Mouse (Mus musculus) embryonic fibroblast, embryonic 13.5 days (primary cell): ENCODE measurements at regions not wholly inside any gene's neighbourhood (a gene's known extent, or its start where the extent isn't known, plus 50 kb on each side); places are given as distances from the start of the nearest gene placed in this dataset.

Experiments used
- H3K27ac ChIP-seq: 2 replicates; pipeline ENCODE4 v1.5.1; 2012; ENCODE audit warnings: low read length, control low read depth, inconsistent platforms; ENCODE audit not compliant: insufficient read depth
- H3K4me1 ChIP-seq: 2 replicates; pipeline ENCODE4 v1.6.1; 2011; ENCODE audit warnings: low read length; ENCODE audit not compliant: control insufficient read depth, insufficient read depth
- H3K4me3 ChIP-seq: 2 replicates; pipeline ENCODE4 v1.5.1; 2011; ENCODE audit warnings: mild to moderate bottlenecking, control low read depth, low read length; ENCODE audit not compliant: insufficient read depth
- CTCF ChIP-seq: IDR thresholded peaks from 2 replicates; pipeline ENCODE4 v1.5.1; 2011; ENCODE audit warnings: mild to moderate bottlenecking, control low read depth, low read length, moderate library complexity, borderline replicate concordance; ENCODE audit not compliant: insufficient read depth
- POLR2A ChIP-seq: IDR thresholded peaks from 2 replicates; pipeline ENCODE4 v1.6.1; 2011; ENCODE audit warnings: low read depth, mild to moderate bottlenecking, control low read depth, low read length, moderate library complexity

GRCm38 (mm10) chr15:62492350-62492749, 1352.6 kb downstream of the Gsdmc2 start:
- TF ChIP-seq CTCF: no peak
- TF ChIP-seq POLR2A: no peak
- no peak overlapping the region for H3K4me3 ChIP-seq
- no peak overlapping the region for H3K27ac ChIP-seq
- H3K4me1 ChIP-seq: no peaks in the 10 kb centered on the region; the same call in 1 of the 2 replicates

- TF ChIP-seq POLR2A (no peak), CTCF (no peak)
- H3K27ac ChIP-seq: no peak overlapping the region
- H3K4me3 ChIP-seq: no peak overlapping the region
- no peaks in the 10 kb centered on the region for H3K4me1 ChIP-seq
These were observed 1354.4 kb downstream of the Gsdmc2 start for GRCm38 (mm10) chr15:62490548-62490947.

- no peak for TF ChIP-seq POLR2A
- TF ChIP-seq CTCF: no peak
- H3K27ac ChIP-seq: no peak overlapping the region
- peaks cover 3% of the 10 kb centered on the region; the same call in 1 of the 2 replicates for H3K4me1 ChIP-seq
- no peak overlapping the region for H3K4me3 ChIP-seq
These were observed 1358.4 kb downstream of the Gsdmc2 start for GRCm38 (mm10) chr15:62486540-62486939.

- peaks cover 3% of the 10 kb centered on the region; the same call in 1 of the 2 replicates for H3K4me1 ChIP-seq
- no peak overlapping the region for H3K4me3 ChIP-seq
- TF ChIP-seq CTCF (no peak), POLR2A (no peak)
- no peak overlapping the region for H3K27ac ChIP-seq
These were observed 1360.6 kb downstream of the Gsdmc2 start for GRCm38 (mm10) chr15:62484350-62484749.

- Histone ChIP-seq H3K4me3 (no peak overlapping the region), H3K27ac (peak overlapping the region; percentile 54; the same call in 1 of the 2 replicates), H3K4me1 (peaks cover 3% of the 10 kb centered on the region; the same call in 1 of the 2 replicates)
- TF ChIP-seq CTCF: no peak
- no peak for TF ChIP-seq POLR2A
These were observed 1361.4 kb downstream of the Gsdmc2 start for GRCm38 (mm10) chr15:62483534-62483933.

- H3K27ac ChIP-seq: no peak overlapping the region
These were observed 1362.6 kb downstream of the Gsdmc2 start for GRCm38 (mm10) chr15:62482357-62482756.

GRCm38 (mm10) chr15:62477779-62478178, 1367.2 kb downstream of the Gsdmc2 start:
- H3K27ac ChIP-seq: no peak overlapping the region
- TF ChIP-seq POLR2A (no peak), CTCF (no peak)
- no peak overlapping the region for H3K4me3 ChIP-seq
- H3K4me1 ChIP-seq: peaks cover 3% of the 10 kb centered on the region; the same call in 1 of the 2 replicates

More at GRCm38 (mm10) chr15:62482357-62482756, 1362.6 kb downstream of the Gsdmc2 start:
- Histone ChIP-seq H3K4me1 (peaks cover 3% of the 10 kb centered on the region; the same call in 1 of the 2 replicates), H3K4me3 (no peak overlapping the region)
- TF ChIP-seq POLR2A (no peak), CTCF (no peak)

- Histone ChIP-seq H3K4me1 (no peaks in the 10 kb centered on the region), H3K4me3 (no peak overlapping the region), H3K27ac (no peak overlapping the region)
- no peak for TF ChIP-seq POLR2A
- no peak for TF ChIP-seq CTCF
These were observed 1368.5 kb downstream of the Gsdmc2 start for GRCm38 (mm10) chr15:62476452-62476851.

GRCm38 (mm10) chr15:62470683-62471331, 1374.2 kb downstream of the Gsdmc2 start:
- Histone ChIP-seq H3K27ac (no peak overlapping the region), H3K4me3 (no peak overlapping the region), H3K4me1 (no peaks in the 10 kb centered on the region)
- TF ChIP-seq CTCF (no peak), POLR2A (no peak)

- TF ChIP-seq POLR2A (no peak), CTCF (no peak)
- H3K27ac ChIP-seq: peak overlapping the region; percentile 80; the same call in 1 of the 2 replicates
- H3K4me3 ChIP-seq: no peak overlapping the region
- peaks cover 4% of the 10 kb centered on the region; the same call in 1 of the 2 replicates for H3K4me1 ChIP-seq
These were observed 1376.9 kb downstream of the Gsdmc2 start for GRCm38 (mm10) chr15:62468076-62468475.
